Mouse (Mus musculus) megakaryocyte, adult 5-6 weeks (primary cell): ENCODE results near the gene Arpp21. TPM values are rescaled to one million over a fixed set of nuclear protein-coding genes. Genes with fewer than 3 reads are reported as not detected.
A peak's percentile ranks its signal among the peaks of the same experiment; 100 is the strongest.

Experiments used
- ATAC-seq: 2 replicates; pipeline ENCODE4 v1.8.0; 2016; ENCODE audit warnings: mild to moderate bottlenecking, inconsistent platforms; ENCODE audit not compliant: poor library complexity, severe bottlenecking
- total RNA-seq, 2 experiments: library from RNA; stranded (forward) in 1 of 2; stranded (reverse) in 1 of 2; fragments of 153-499, 151-499 nt in 1 of 2; fragments of 221-1000, 200-1000 nt in 1 of 2; gene quantifications; 2 replicates each; pipeline versions ENCODE4 v1.2.3 to v1.2.4; 2015 to 2017

Gene Arpp21
- total RNA-seq, 2 experiments from 2014 or later, result 0.18 TPM; not detected in 1

DNA sequence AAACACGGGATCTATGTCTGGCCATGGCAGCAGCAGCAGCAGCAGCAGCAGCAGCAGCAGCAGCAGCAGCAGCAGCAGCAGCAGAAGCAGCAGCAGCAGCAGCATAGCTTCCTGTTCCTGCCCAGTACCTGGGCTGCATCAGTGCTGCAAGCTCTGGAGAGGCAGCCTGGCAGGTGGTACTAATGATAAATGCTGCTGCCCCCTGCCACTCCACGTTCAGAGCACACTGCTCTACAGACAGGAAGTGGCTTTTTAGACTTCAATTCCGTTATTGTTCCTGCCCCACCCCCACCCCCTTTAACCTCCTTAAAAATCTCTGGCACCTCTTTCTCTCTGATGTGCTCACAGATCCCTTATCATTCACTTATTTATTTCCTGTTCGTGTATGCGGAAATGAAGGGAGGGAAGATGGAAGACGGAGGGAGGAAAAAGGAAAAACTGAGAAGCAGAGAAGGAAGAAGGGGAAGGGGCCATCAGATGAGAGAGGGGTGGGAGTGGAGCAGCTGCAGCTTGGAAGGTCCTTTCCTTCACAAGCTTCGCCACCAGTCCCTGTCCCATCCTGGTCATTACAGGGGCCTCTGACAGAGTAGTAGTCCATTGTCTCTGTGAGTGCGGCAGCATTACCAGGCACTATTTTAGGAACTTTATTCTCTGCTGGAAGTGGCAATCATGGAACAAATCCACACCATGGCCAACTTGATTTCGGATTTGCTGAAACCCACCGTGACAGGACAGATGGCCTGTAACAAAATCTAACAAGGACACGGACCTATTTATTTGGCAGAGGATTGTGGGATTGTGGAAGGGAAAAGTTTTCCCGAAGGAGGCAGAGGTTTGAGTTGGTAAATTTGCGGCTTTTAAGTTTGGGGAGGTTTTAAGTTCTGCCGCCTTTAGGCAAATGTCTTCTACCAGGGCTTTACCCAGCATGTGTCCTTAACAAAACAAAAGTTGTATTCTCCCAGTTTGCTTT is 49.1 kb downstream of the Arpp21 start:
- ATAC-seq, result peak; percentile 48

DNA sequence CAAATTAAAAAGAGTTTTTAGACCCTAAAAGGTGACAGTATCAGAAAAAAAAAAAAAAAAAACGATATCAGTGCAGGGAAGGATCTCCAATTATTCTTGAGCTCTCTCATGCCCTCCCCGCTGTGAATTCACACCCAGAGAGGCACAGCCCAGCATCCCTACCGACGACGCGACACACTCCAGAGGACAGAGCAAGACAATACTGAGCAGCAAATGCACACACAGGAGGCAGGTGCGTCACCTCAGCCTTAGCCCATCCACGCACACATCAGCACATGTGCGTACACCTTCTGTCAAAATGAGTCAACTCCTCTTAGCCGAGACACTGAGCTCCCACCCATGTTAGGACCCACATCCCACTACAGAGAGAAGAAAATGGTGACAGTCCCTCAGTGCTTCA is 50.0 kb downstream of the Arpp21 start:
- no peak for ATAC-seq

DNA sequence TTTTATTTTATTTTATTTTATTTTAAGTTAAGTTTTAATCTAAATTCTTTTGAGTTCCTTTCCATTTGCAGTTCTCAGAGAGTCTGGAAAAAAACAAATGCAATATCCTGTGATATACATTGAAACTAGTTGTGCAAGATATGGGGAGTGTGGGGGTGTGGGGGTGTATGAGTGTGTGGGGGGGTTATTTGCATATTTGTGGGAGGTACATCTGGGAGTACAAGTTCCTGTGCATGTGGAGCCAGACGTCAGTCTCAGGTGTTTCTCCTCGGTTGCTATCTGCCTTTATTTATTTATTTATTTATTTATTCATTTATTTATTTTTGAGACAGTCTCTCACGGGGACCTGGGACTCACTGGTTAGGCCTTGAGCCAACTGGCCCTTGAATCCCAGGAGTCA is 53.0 kb downstream of the Arpp21 start:
- ATAC-seq, result no peak

DNA sequence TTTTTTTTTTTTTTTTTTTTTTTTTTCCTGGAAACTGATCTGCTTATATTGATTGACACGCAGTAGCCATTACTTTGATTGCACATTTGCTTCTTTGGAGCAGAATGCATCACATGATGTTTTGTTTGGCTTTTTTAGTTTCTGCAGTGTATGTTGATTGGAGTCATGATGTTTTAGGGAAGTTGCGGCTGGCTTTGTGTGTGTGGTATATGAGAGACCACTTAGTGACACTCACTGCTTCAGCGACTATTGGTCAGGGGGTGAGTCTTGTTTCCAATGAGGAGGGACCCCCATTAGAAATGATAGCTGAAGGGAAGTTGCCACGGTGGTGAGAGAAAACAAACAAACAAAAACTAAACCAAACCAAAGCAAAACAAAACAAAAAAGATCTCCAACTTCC is 55.7 kb downstream of the Arpp21 start:
- ATAC-seq, result peak; percentile 53

DNA sequence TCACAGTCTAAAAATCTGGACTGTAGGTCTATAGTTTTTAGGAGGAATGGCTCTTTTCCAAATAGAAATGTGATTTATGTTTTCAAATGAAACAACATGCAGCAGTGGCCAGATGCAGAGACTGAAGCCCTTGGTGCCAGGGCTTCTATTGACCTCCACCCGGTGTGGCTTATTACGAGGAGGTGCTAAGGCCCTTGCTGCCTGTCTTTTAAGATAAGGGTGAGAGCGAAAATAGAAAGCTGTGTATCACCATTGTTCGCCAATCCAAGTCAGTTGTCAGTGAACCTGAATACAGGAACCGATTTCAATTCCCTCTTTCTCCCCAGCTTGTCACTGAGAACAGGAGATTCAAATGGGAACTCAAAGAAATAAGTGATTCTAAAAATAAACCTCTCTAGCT is 57.3 kb downstream of the Arpp21 start:
- ATAC-seq, result no peak

DNA sequence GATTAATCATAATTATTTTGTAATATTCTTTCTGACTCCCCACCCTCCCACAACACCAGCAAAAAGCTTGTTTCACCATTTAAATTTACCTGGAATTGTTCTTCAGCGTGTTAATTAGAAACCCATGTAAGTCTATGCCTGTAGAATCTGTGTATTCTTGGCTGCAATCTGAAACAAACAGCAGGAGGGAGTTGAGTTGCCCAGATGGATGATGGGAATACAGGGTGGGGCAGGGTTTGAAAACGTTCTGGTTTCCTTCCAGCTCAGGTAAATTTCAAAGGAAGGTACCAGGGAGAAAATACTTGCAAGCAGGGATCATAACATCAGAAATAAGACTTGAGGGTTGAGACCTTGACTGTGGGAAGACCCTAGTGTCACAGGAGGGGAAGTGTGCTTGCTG is 58.2 kb downstream of the Arpp21 start:
- ATAC-seq, result no peak

DNA sequence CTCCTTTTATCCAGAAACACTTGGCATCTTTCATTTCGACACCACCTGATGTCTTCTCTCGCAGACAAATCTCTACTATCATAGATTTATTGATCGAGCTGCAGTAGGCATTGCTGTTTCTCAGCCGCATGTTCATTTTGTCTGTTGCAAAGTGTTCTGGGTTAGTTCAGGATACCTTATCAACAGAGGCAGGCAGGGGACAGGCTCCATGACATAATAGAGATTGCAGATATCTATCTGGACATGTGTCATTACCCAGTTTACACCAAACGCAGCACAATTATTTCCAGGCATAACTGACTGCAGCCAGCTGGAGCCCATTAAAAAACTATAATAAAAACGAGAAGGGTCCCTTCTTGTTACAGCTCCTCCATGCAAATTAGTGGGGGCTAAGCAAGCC is 59.4 kb downstream of the Arpp21 start:
- ATAC-seq, result no peak

DNA sequence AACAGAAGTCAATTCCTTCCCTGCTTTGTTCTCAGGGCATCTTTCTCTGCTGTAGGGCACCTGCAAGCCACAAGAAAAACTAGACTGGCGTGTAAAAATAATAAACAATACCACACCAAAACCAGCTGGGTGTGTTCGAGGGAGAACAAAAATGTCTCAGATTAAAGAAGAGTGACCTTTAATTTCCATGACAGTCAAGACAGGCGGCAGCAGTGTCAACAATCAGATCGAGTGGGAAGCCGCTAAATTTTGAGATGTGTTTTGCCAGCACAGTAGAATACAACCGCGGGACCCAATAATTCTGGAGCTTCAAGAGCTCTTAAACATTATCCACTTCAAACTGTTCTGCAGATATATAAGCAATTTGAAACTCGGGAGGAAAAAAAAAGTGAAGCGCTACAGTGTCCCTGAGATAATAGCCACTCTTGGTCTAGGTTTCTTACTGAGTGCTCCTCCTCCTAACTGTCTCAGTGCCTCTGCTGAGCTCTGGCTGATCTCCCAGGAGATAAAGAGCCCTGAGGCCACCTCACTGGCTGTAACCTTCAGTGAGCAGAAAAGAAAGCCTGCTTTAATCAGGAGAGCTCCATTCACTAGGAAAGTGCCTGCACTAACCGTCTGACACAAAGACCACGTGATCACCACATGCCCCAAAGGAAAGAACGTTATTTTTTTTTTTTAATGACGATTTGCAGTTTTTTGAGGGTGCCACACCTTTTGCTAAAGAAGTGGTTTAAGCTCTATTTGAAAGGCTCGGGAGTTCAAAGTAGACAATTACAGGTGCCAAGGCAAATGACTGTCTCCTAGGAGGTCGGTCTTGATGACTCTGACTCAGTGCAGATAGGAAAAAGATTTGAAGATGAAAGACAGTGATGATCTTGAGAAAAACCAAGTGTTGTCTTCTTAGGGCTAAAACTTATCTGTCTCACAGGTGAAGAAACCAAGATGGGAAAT is 61.1 kb downstream of the Arpp21 start:
- ATAC-seq, result peak; percentile 56

DNA sequence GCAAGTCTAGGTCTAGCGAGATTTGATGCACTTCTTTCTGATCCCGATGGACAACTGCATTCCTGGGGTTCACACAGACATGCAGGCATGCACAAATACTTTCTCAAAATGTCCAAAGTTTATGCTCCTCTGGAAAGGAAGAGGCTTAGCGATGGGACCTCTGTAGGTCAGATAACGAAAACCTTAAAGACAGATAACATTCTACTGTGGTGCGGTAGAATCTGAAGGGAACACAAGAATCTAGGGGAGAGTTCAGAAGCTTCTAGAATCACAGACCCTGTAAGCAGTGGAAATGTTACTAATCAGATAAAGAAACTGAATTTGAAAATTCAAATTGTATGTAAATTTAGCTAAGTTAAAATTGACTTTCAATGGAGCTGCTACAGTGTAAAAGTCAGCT is 62.0 kb downstream of the Arpp21 start:
- ATAC-seq, result no peak

DNA sequence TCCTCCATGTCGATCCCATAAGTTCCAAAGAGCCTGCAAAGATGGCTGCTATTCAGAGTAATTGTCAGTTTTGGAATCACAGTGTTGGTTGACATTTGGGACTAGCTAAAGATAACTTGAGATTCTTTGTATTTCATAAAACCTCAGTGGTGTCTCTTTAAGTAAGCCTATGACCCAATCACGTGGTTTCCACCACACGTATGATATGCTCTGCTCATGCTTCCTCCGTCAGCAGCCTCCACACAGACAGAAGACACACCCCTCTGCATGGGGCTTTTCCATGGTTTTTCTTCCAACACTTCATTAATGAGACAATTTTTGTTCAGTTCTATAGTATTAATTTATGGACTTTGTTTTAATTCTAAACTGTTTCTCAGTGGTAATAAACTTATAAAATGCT is 71.1 kb downstream of the Arpp21 start:
- no peak for ATAC-seq

DNA sequence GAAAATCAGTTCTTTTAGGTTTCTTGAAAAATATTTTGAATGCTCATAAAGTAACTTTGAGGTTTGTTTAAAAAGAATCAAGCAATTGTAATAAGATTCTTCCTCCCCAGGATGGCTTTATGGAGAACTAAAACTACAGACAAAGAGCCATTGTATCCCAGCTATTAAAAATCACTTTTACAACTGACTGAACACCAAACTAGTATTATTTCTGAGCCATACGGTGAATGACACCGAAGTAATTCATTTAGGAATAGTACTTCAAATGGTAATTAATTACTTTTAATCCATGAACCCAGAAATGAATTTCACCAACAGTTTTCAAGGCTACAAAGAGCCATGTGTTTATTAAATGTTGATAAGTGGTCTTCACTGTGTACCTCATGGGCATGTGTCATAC is 74.8 kb downstream of the Arpp21 start:
- ATAC-seq, result no peak

DNA sequence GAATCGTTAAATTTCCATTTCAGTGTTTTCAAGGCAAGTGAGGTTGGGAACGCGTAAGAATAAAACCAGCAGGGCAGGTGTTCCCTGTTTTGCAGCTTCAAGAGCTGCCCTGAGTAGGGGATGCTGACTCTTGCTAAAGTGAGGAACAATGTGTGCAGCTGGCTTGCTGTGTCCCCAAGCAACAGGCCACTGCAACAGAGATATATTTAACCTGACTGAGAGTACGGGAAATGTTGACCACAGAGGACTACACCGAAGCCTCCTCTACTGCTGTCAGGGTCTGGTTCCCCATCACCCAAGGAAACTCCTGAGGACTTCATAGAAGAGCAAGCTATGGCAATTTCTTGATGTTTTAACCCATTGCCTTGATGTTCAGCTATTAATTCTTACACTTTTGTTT is 81.8 kb downstream of the Arpp21 start:
- no peak for ATAC-seq

DNA sequence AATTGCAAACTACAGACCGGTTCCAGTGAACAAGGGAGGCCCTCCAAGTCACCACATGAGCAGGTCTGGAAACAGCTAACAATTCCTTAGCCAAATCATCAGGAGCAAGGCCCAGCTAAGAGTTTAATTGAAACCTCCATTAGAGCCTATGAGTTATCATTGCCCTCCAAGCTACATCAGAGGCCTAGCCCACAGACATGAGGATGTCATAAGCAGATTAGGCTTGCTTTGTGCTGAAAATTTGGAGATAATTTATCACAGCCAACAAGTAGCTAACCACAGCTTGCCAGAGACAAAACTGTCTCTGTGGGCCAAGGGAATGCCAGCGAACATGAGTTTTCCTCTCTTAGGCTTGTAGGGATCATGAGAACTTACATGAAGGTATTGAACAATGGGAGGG is 83.0 kb downstream of the Arpp21 start:
- no peak for ATAC-seq

DNA sequence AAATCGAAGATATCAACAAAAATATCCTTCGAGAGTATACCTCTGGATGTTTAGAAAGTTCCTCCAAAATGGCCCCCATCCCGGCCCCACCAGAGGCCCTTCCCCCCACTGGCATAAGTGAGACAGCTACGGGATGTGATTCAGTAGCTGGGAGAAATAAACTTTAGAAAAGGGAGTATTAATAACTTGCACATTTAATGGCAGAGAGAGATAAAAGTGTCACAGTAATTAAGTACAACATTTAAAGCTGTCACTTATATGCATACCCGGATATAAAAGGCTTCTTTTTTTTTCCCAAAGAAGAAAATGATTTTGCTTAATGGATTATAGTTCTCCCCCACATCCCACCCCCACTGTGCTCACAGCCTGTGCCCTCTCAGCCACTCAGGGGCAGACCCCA is 84.6 kb downstream of the Arpp21 start:
- no peak for ATAC-seq

DNA sequence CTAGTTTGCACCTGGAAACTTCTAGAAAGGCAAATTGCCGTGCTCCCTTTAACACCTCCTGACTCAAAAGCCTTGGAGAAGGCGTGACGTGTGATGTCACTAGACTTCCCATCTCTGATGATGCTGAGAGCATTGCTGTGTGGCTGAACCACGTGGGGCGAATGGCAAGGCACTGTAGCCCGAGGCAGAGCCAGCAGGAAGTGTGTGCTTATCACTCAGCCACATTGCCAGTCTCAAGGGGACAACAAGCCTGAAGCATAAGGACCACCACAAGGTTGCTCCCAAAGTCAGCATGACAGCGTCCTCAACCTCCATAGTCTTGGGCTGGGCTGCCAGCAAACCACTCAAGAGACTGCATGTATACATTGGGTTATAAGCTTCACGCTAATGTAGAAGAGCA is 95.1 kb downstream of the Arpp21 start:
- ATAC-seq, result no peak

DNA sequence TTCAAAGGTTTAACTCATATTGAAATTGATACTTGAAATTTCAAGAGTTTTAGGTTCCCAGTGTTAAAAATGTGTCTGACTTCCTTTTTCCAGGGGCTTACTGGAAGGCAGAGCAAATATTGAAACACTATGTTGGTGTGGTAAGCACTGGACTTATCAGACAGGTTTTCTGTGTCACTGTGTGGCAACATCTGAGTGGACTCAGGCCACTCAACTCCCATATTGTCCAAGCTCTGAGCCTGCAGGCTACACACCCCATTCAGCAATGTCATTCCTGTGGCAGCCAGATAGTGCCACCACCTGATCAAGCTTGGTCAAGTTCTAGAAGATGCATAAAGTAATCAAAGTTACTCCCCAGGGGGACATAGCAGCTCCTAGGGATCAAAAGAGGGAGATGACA is 97.9 kb downstream of the Arpp21 start:
- ATAC-seq, result no peak

DNA sequence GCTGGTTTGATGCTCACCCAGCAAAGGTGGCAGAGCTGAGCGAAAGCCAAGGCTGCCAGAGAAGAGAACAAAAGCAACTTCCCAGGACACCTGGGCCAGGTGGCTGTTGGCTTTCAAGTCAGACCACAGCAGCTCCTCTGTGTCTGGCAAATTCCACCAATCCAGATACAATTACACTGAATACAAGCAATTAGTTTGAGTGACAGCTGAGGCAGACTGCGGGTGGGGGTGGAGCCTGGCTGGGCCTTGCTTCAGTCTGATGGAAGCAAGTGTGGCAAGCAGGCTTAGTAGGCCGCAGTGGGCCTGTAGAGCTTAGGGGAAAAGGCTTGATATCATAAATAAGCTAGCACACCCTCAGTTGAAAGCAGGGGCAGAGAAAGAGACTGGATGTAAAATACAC is 104.9 kb downstream of the Arpp21 start:
- ATAC-seq, result no peak

DNA sequence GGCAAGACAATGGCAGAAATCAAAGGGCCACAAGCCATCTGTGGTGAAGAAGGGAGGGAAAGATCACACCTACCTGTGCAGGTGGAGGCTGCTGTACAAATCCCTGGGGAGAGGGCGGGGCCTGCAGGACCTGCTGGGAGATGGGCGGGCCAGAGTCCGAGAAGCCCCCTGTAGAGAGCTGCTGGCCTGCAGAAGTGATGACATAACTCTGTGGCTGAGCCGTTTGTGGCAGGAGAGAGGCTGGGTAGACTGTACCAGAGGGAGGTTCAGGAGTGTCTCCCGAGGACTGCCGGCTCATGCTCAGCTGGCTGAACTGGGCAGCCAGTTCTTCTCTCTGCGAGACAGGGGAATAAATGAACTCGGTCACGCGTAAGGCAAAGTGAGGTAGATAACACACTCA is 111.1 kb downstream of the Arpp21 start:
- ATAC-seq, result no peak

DNA sequence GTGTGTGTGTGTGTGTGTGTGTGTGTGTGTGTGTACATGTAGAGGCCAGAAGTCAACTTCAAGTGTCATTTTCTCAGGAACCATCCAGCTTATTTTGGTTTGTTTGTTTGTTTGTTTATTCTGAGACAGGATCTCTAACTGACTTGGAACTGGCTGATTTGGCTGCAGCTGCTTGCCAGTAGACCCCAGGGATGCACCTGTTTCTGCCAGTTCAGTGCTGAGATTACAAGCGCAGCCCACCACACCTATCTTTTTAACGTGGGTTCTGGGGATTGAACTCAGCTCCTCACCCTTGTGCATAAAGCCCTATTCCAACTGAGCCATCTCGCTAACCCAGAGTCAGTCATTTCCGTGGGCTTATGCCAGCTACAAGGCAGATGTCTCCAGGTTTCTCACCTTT is 111.6 kb downstream of the Arpp21 start:
- no peak for ATAC-seq

DNA sequence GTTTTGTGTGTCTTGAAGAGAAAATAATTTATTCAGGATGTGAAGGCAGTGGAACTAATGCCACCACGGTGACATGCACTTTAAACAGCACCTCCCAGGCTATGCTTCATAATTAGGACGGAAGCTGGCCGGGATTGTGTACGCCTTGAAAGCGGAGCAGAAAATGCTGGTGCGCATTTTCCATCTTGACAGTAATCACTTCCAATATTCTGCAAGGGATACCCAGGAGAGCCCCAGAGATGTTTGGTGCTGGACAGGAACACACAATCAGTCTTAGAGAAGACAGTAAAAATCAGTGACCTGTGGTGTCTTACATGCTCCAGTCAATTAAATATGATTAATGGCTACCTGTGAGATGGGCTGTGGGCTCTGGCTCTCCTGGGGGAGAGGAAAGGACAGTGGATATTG is 112.3 kb downstream of the Arpp21 start:
- no peak for ATAC-seq

DNA sequence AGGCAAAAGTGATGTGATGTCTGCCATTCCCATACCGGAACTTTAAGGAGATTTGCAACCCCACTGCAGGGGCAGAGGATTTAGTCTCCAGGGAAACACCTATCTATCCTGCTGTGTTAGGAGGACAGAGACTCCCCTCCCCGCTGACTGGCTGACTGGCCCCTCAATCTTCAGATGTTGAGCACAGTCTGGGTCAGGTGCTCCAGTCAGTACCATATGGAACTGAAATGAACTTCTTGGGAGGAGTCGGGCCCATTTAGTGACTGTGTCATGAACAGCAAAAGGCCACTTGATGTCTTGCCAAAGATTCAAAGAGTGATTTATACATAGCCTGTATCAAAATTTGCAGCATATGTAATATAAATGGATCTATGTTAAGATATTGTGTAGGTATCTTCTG is 116.2 kb downstream of the Arpp21 start:
- ATAC-seq, result no peak

DNA sequence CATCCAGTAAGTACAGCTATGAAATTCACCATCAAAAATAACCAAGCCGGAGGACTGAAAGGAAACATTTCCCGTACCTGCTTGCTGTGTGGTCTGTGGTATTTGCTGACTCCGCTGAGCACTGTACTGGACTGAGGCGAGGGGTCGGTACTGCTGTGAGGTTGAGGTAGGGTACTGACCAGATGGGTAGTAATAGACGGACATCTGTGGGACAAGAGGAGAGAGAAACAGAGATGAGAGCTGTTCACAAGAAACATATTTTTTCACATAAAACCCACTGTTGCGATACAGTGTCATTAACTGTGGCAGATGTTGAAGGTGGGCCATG is 116.7 kb downstream of the Arpp21 start:
- no peak for ATAC-seq
